Mouse (Mus musculus) layer of hippocampus, postnatal 14 days (tissue): ENCODE measurements around the gene Gm19684. TPM values are rescaled to one million over a fixed set of nuclear protein-coding genes. Genes with fewer than 3 reads are reported as not detected.
"Not testable (repeated sequence)": the region's sequence is repeated elsewhere in the genome, so short reads cannot be mapped to it uniquely, and the experiment has no call there.

Experiments used
- DNase-seq, 2 experiments: peaks; one replicate each; pipeline ENCODE4 v3.0.0; 2021 to 2022; ENCODE audit warnings: low spot score in 2 of 2, mixed read lengths in 1 of 2
- total RNA-seq, 2 experiments: library from RNA; stranded (reverse); gene quantifications; 2 replicates each; pipeline ENCODE4 v1.2.3; 2021

The Gm19684 gene
- total RNA-seq, 2 experiments from 2014 or later: not detected

- DNase-seq: no peak
Measured at GRCm38 (mm10) chr17:36169753-36170152, 48.3 kb downstream of the Gm19684 start.

GRCm38 (mm10) chr17:36170287-36170814, 48.9 kb downstream of the Gm19684 start:
- no peak for DNase-seq

DNA sequence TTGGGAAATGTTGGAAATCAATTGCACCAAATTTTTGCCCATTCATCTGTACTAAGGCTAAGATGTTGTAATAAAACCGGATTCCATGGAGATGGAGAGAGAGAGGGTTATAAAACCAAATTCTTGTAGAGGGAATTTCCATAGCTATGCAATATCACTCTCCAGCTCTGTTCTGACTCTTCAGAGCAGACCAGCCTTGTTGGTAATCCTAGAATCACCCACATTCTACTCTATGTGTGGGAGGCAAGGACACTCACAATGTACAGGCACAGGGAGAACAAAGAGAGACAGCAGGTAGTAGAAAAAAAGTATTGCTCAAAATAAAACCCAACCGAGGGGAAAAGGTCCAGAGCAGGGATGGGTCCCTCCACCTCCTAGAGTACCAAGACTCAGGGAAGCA, 54.7 kb downstream of the Gm19684 start:
- not testable (repeated sequence) for DNase-seq

- DNase-seq: not testable (repeated sequence)
Measured at GRCm38 (mm10) chr17:36178938-36179337, 57.5 kb downstream of the Gm19684 start.

Other genes starting within 250 kb of the Gm19684 start
- gene Dhx16, start 241.9 kb upstream of the Gm19684 start, total RNA-seq: 10 to 100 TPM; 30.3 to 33.6 TPM
- gene 2310061I04Rik, start 224.2 kb upstream of the Gm19684 start, total RNA-seq: 10 to 100 TPM; 61.8 to 71.4 TPM
- 10 to 100 TPM; 82.6 to 87.1 TPM for gene Atat1, start 211.6 kb upstream of the Gm19684 start, total RNA-seq
- gene Mrps18b, start 205.3 kb upstream of the Gm19684 start, total RNA-seq: 10 to 100 TPM; 41.2 to 42.7 TPM
- gene Ppp1r10, start 205.2 kb upstream of the Gm19684 start, total RNA-seq: 10 to 100 TPM; 68.3 to 74.5 TPM
- 10 to 100 TPM; 76.7 to 84.5 TPM for gene Abcf1, start 151.9 kb upstream of the Gm19684 start, total RNA-seq
- 100 to 1,000 TPM; 133 to 136 TPM for gene Gnl1, start 141.8 kb upstream of the Gm19684 start, total RNA-seq
- gene Prr3, start 141.4 kb upstream of the Gm19684 start, total RNA-seq: 10 to 100 TPM; 59.7 to 63.8 TPM
- gene H2-T24, start 101.1 kb upstream of the Gm19684 start, total RNA-seq: 1 to 10 TPM; 1.0 to 1.1 TPM
- 1 to 10 TPM; 3.0 to 3.6 TPM for gene H2-T23, start 88.8 kb upstream of the Gm19684 start, total RNA-seq
- 1 to 10 TPM; 9.1 to 9.2 TPM for gene H2-T22, start 78.9 kb upstream of the Gm19684 start, total RNA-seq
- not detected for gene Gm6034, start 78.7 kb upstream of the Gm19684 start, total RNA-seq
- gene Gm11127, start 63.3 kb upstream of the Gm19684 start, total RNA-seq: under 1 TPM; 0.31 to 0.32 TPM
- not detected for gene Gm7030, start 7.7 kb downstream of the Gm19684 start, total RNA-seq
- gene Gm8909, start 46.9 kb downstream of the Gm19684 start, total RNA-seq: not detected
- gene H2-T3, start 68.6 kb downstream of the Gm19684 start, total RNA-seq: not detected
- 10 to 100 TPM; 44.0 to 47.0 TPM for gene Rpp21, start 136.4 kb downstream of the Gm19684 start, total RNA-seq
- 10 to 100 TPM; 20.4 to 21.4 TPM for gene Trim39, start 150.6 kb downstream of the Gm19684 start, total RNA-seq
- gene H2-M10.2, start 164.8 kb downstream of the Gm19684 start, total RNA-seq: not detected
- not detected for gene H2-M10.1, start 204.5 kb downstream of the Gm19684 start, total RNA-seq
- gene H2-M10.3, start 246.7 kb downstream of the Gm19684 start, total RNA-seq: not detected